Mouse (Mus musculus): Measurements from ENCODE around the gene Ide. TPM values are rescaled to one million over a fixed set of nuclear protein-coding genes. Genes with fewer than 3 reads are reported as not detected.

Ide gene
- total RNA-seq, 2 experiments from 2014 or later, result 59.2 to 97.0 TPM

Other genes with a start within 250 kb of the Ide start
- gene March5, start 130.3 kb downstream of the Ide start, total RNA-seq (2021), result 10 to 100 TPM; 83.4 to 86.0 TPM
- gene Cpeb3, start 129.3 kb downstream of the Ide start, total RNA-seq (2021), result 10 to 100 TPM; 75.0 to 78.1 TPM
- gene Kif11, start 38.6 kb upstream of the Ide start, total RNA-seq (2021), result under 1 TPM; 0.40 to 0.49 TPM
- gene Hhex, start 97.0 kb upstream of the Ide start, total RNA-seq (2021), result 1 to 10 TPM; 1.8 to 2.4 TPM
- 10 to 100 TPM; 32.9 to 33.2 TPM for gene Exoc6, start 212.6 kb upstream of the Ide start, total RNA-seq (2021)

All from heart, adult 18-20 months (tissue).